ENCODE assay signal across 10 mouse cellular contexts in genomic region chr3:82636666-82637065, GRCm38 (mm10).
DNase-seq lines count a peak whose midpoint lies in the region; ATAC-seq and TF ChIP-seq lines count a peak whose summit lies in the region.
"Had no signal": no experiment of that assay in that cellular context is flagged by ENCODE, and none has a peak within 500 bp of the region (broad histone marks: within the 10 kb centered on the region; RNA-seq: fewer than 3 reads in every experiment).

No protein-coding gene starts in this region.

- no peak for TF ChIP-seq POLR2A in cerebellum, adult 2 months (IDR thresholded peaks at IDR 0.05; ENCODE audit: borderline replicate concordance, insufficient read depth, low read length)

- H3K27me3 ChIP-seq in forebrain, embryonic 13.5 days: no peaks in the 10 kb centered on the region
- no peaks in the 10 kb centered on the region for H3K27me3 ChIP-seq in forebrain, embryonic 10.5 days (ENCODE audit: poor library complexity, severe bottlenecking)
- no peaks in the 10 kb centered on the region for H3K27me3 ChIP-seq in heart, embryonic 15.5 days
- H3K27me3 ChIP-seq in cerebellum, adult 2 months (ENCODE audit: control insufficient read depth, insufficient read depth, low read length): no peaks in the 10 kb centered on the region

- H3K4me2 ChIP-seq in forebrain, embryonic 13.5 days: no peak overlapping the region
- no peak overlapping the region for H3K4me2 ChIP-seq in heart, embryonic 15.5 days

- 43% methylated on average over 3 of the region's 3 CpGs for WGBS in forebrain, embryonic 13.5 days
- 52% methylated on average over 3 of the region's 3 CpGs for WGBS in forebrain, embryonic 10.5 days
- 9% methylated on average over 3 of the region's 3 CpGs for WGBS in heart, embryonic 15.5 days
- WGBS in cerebellum, adult 2 months: 10% methylated on average over 3 of the region's 3 CpGs

- no peak overlapping the region for H3K9ac ChIP-seq in forebrain, embryonic 13.5 days
- H3K9ac ChIP-seq in heart, embryonic 15.5 days: no peak overlapping the region

- DNase-seq in forebrain, embryonic 10.5 days (ENCODE audit: extremely low spot score, low spot score): no peak
- DNase-seq in MEL-GATA-1-ER (ENCODE audit: extremely low read depth, low read depth): peak; percentile 45
- DNase-seq in left cerebral cortex, postnatal 14 days (ENCODE audit: low spot score in 2 of 2): peak; percentile 46 to 83
- no peak for DNase-seq in retina, postnatal 1 day
- no peak for DNase-seq in kidney, adult 18-20 months
- DNase-seq in cerebellum, adult 2 months: no peak
- DNase-seq: gastrocnemius, postnatal 10 days; lung, postnatal 14 days had no signal

- intact Hi-C loops in left cerebral cortex, postnatal 14 days (cut with DNase I): no loop called here

- peak; percentile 50; the same call in 1 of the 2 replicates for ATAC-seq in forebrain, embryonic 13.5 days
- ATAC-seq in heart, embryonic 15.5 days (replicated peaks; ENCODE audit: insufficient number of reproducible peaks, insufficient read depth, low FRiP score, low read depth): peak; percentile 47; the same call in 1 of the 2 replicates

- H3K27ac ChIP-seq in forebrain, embryonic 13.5 days: no peak overlapping the region
- H3K27ac ChIP-seq in forebrain, embryonic 10.5 days: no peak overlapping the region
- peak overlapping the region; percentile 44; the same call in 1 of the 2 replicates for H3K27ac ChIP-seq in heart, embryonic 15.5 days
- no peak overlapping the region for H3K27ac ChIP-seq in cerebellum, adult 2 months (ENCODE audit: insufficient read depth, low read length)

- no peaks in the 10 kb centered on the region for H3K9me3 ChIP-seq in forebrain, embryonic 13.5 days (replicated peaks)
- no peaks in the 10 kb centered on the region for H3K9me3 ChIP-seq in forebrain, embryonic 10.5 days
- H3K9me3 ChIP-seq in heart, embryonic 15.5 days (replicated peaks): no peaks in the 10 kb centered on the region

- no peak overlapping the region for H3K4me3 ChIP-seq in forebrain, embryonic 13.5 days
- no peak overlapping the region for H3K4me3 ChIP-seq in forebrain, embryonic 10.5 days
- H3K4me3 ChIP-seq in heart, embryonic 15.5 days: no peak overlapping the region
- H3K4me3 ChIP-seq in cerebellum, adult 2 months (replicated peaks; ENCODE audit: insufficient read depth, low read depth, low read length): no peak overlapping the region

- no peaks in the 10 kb centered on the region for H3K36me3 ChIP-seq in forebrain, embryonic 13.5 days (ENCODE audit: poor library complexity, severe bottlenecking)
- H3K36me3 ChIP-seq in forebrain, embryonic 10.5 days (replicated peaks): no peaks in the 10 kb centered on the region
- H3K36me3 ChIP-seq in heart, embryonic 15.5 days: no peaks in the 10 kb centered on the region

- TF ChIP-seq CTCF in cerebellum, adult 2 months (IDR thresholded peaks at IDR 0.05; ENCODE audit: borderline replicate concordance, insufficient read depth, low read depth, low read length): no peak

- H3K4me1 ChIP-seq in forebrain, embryonic 13.5 days: no peaks in the 10 kb centered on the region
- no peaks in the 10 kb centered on the region for H3K4me1 ChIP-seq in forebrain, embryonic 10.5 days
- peaks cover 4% of the 10 kb centered on the region for H3K4me1 ChIP-seq in heart, embryonic 15.5 days (replicated peaks)
- no peaks in the 10 kb centered on the region for H3K4me1 ChIP-seq in cerebellum, adult 2 months (ENCODE audit: control insufficient read depth, insufficient read depth, low read length)

Comparison
In these comparisons a context has a peak if more than half of its experiments do, and no peak if none do; other contexts are left out.
1. DNase-seq: peak in MEL-GATA-1-ER (single experiment) and left cerebral cortex, postnatal 14 days (2 of 2); none in forebrain, embryonic 10.5 days (single experiment), retina, postnatal 1 day (single experiment), kidney, adult 18-20 months (single experiment) and cerebellum, adult 2 months (0 of 2).